Mouse (Mus musculus) mouse embryonic stem cell (cell line): Measurements from ENCODE around the gene Bola3.

ENCODE experiments used
- in situ Hi-C, 2 experiments: fragments of 300-500 bp; cut with MboI; formaldehyde crosslinking; loops; 1 replicate in 1 of 2; 3 replicates in 1 of 2; pipeline ENCODE4 v1.14.3; 2019 to 2020; ENCODE audit warnings: low sequenced_read_pairs in 2 of 2, low pct_unique_long_range_greater_than_20kb in 1 of 2, mixed read lengths in 1 of 2; ENCODE audit not compliant: unreplicated experiment in 1 of 2

Gene Bola3

DNA sequence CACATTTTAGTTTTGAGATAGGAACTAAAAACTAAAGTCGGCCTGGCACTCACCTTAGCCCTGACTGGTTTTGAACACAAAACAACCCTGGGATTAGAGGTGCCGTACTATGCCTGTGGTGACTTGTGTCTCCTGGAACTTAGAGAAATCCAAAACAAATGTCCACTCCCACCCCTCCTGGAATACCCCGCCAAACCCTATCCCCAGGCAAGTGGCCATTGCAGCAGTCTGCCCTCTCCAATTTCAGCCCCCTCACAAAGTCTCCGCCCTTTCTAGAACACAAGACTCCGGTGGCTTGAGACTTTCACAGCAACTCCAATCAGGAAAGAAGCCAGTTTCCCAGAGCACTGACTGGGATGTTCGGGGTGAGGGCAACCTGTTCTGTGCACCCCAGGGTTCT, at the start of gene Bola3:
Gene Bola3, plus strand, starts transcription at position 275 of the 400 bp plus-strand sequence.
- in situ Hi-C loops, result no loop called here

GRCm38 (mm10) chr6:83300447-83301229, 48.3 kb upstream of the Bola3 start:
- in situ Hi-C loops, result no loop called here

- in situ Hi-C loops, result no loop called here
Observed at GRCm38 (mm10) chr6:83301294-83301693, 47.7 kb upstream of the Bola3 start.

GRCm38 (mm10) chr6:83302264-83302663, 46.7 kb upstream of the Bola3 start:
- in situ Hi-C loops, result no loop called here

GRCm38 (mm10) chr6:83309017-83309416, 39.9 kb upstream of the Bola3 start:
- in situ Hi-C loops, result no loop called here

DNA sequence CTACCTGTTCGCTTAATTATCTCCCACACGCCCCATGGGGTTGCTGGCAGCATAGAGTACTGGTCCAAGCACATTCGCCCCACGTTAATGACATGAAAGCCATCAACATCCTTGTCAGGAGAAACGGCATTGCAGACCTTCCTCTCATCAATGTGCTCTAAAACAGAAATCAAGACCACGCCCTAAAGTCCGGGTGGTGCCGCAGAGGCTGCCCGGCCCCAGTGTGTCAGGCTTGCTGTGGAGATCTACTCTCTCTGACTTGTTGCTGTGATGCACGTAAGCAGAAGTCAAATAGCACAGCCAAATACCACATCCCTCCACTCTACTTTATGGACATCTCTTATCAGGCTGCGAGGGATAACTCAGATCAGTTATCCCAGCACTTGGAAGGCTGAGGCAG, 37.7 kb upstream of the Bola3 start:
- in situ Hi-C loops, result no loop called here

DNA sequence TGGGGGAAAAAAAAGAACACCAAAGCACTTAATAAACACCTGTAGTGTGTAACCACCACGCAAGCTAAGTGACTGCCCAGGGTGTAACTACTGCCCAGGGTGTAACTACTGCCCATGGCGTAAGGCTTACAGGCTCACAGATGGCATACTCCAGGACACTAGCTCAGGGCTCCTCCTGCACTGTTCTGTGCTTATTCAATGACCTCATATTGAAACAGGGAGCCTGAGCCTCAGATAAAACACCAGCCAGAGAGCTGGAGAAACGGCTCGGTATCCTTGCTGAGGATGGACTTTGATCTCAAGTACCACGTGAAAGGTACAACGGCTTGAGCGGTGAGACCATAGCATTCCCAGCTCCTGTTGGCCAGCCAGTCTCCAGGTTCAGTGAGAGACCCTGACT, 36.9 kb upstream of the Bola3 start:
- in situ Hi-C loops, result no loop called here

GRCm38 (mm10) chr6:83312514-83312913, 36.4 kb upstream of the Bola3 start:
- in situ Hi-C loops, result no loop called here

GRCm38 (mm10) chr6:83315293-83315692, 33.7 kb upstream of the Bola3 start:
- in situ Hi-C loops, result no loop called here

DNA sequence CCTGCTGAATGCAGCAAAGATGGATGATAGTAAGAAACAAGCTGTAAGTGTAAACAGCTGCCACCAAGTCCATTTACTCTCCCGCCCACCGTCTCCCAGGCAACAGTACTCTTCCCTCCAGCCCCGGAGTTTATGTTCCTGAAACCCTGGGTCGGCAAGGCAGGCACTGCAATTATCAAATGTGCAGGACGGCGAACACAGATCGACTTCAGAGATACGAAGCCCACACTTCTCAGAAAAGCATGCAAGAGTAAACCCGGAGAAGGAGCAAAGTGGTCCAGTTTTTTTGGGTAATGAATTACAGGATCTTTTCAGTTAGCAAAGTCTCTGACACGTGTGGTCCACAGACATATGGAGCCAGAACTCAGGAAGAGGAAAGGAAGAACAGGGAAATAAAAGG, 32.9 kb upstream of the Bola3 start:
- in situ Hi-C loops, result no loop called here

DNA sequence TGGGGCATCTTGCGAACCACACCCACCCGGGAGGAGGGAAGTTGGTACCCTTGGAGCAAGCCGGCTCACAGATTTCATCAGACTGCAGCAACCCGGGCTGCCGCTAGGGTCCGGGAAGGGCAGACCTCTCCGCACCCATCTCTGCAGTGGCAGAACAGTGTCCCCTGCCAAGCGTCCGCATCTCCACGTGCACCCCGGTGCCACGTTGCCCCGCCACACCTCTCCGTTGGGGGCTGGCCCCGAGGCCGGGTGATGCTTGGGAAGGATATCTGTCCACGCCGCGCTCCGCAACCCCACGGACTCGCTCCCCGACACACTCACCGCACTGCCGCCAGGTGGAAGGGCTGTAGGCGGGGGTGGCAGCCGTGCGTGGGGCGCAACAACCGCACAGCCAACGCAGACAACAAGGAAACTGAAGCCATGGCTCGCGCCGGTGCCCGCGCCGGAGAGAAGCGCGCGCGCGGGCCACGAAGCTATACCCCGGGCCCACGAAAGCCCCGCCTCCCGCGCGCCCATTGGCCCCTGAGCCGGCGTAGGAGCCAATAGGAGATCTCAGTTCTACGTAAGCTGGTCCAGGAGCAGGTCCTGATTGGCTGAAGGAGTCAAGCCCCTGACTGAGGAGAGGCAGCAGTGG, 31.7 kb upstream of the Bola3 start:
- in situ Hi-C loops, result no loop called here

DNA sequence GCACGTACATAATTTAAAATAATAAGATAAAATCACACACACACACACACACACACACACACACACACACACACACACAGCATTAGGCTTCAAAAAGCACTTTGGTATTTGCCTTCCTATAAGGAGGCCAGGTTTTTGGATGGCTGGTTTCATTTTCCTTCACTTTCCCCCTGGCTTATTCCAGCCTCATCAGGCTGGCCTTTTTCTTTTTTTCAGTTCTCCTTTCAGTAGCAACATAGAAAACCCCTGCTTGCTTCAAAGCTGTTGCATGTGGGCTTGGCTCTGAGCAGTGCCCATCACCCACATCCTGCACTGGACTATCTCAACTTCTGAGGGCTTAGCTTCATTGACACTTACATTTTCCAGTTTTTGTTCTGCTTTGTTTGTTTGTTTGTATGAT, 27.0 kb upstream of the Bola3 start:
- in situ Hi-C loops, result no loop called here

- in situ Hi-C loops, result no loop called here
Observed at GRCm38 (mm10) chr6:83322794-83323193, 26.2 kb upstream of the Bola3 start.

- in situ Hi-C loops, result no loop called here
Observed at GRCm38 (mm10) chr6:83323652-83324419, 25.1 kb upstream of the Bola3 start.

DNA sequence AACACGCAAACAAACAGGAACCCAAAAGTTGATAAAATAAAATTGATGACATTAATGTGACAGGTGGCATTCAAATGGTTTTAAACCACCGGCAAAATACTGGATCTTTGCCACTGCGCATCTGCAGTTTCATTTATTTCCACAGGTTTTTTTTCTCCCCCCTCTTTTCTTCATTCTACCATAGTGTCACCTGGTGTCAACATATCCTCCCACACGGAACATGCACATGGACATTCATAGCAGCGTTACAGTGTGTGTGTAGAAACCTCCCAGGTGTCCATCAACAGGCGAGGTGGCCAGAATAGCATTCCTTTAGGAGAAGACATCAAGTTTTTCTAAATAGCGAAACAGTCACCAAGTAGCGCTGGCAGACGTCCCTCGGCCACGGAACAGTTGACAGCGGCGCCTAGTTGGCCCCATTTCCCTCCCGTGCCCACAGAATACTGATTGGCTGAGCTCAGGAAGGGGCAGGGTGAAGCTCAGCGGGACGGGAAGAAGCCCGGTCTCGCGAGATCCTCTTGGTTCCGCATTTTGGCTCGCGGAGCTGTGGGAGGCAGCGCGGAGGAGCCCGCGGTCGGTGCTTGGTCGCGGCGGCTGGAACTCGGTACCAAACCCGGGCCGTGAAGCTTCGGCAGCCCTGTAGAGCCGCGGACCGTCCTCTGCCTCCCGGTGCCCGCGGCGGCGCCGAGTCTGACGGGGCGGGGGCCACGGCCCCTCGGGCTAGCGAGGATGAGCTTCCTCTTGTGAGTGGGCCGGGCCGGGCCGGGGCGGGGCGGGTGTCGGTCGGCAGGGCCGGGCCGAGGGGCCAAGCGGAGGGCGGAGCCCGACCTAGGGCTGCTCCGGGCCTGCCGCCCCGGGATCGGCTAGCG, 23.2 kb upstream of the Bola3 start, which contains the start of the genes Mthfd2 and Mob1a:
Gene Mthfd2, minus strand, starts transcription at position 384 of the 869 bp plus-strand sequence.
Gene Mob1a, plus strand, starts transcription at position 492 of the 869 bp plus-strand sequence.
- in situ Hi-C loops, result no loop called here

DNA sequence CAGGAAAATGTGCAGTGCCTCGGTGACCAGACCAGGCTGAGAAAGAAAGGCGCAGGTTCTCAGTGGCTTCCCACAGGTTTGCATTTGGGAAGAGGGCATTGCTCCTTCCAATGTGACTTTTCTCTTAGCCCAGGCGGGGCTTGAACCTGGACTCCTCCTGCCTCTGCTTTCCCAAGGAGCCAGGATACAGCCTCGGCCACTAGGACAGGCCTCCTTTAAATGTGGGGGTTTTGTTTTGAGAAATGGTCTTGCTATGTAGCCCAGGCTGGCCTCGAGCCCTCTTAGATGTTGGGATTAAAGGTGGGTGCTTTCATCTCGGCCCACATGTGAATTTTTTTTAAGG, 22.6 kb upstream of the Bola3 start:
- in situ Hi-C loops, result no loop called here

DNA sequence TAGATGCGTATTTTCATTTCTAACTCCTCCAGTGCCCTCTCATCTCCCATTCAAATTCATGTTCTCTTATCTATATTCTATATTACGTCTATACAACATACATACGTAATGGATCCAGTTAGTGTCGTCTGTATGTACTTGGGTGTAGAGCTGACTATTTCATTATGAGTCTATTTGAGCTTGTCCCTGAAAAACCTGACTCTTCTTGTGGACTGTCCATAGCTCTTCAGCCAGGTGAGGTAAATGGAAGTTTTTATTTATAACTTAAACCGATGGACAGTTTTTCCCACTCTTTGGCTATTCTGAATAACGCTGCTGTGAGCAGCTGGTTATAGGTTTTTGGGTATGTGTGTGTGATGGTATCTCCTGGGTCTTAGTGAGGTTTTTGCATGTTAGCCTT, 22.2 kb upstream of the Bola3 start:
- in situ Hi-C loops, result no loop called here

DNA sequence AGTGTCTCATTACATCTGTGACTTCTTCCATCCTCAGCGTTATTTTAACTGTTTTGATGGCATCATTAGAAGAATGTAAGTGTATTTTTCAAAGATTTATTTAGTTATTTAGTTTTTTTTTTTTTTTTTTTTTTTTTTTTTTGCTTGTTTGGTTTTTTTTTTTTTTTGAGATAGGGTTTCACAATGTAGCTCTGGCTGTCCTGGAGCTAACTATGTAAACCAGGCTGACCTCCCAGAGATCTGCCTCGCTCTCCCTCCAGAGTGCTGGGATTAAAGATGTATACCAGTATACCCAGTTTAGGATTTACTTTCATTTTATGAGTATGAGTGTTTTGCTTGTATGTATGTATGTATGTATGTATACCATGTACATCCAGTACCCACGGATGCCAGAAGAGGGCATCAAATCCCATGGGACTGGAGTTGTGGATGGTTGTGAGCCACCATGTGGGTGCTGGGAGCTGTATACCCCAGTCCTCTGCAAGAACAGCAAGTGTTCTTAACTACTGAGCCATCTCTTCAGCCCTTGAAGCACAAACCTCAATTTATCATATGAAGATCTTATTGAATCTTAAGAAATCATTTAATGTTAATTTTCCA, 21.3 kb upstream of the Bola3 start:
- in situ Hi-C loops, result no loop called here
